Mouse (Mus musculus) CH12.LX (cell line): ENCODE data around the gene Ccser1. TPM values are rescaled to one million over a fixed set of nuclear protein-coding genes. Genes with fewer than 3 reads are reported as not detected.

Experiments used
- DNase-seq: peaks from one replicate; pipeline ENCODE4 v3.0.0-alpha.2; 2013; ENCODE audit errors: extremely low read depth
- H3K27ac ChIP-seq: 2 replicates; pipeline ENCODE4 v1.5.1; 2012; ENCODE audit warnings: low read depth, mild to moderate bottlenecking, control low read depth, moderate library complexity; ENCODE audit not compliant: insufficient read depth
- H3K27me3 ChIP-seq: replicated peaks from 2 replicates; pipeline ENCODE3; 2012; ENCODE audit warnings: inconsistent platforms
- H3K36me3 ChIP-seq, 2 experiments: replicated peaks in 1 of 2; 2 replicates each; pipeline versions ENCODE3 to v1.6.1; 2012; ENCODE audit warnings: inconsistent platforms in 1 of 2, low read length in 1 of 2, mild to moderate bottlenecking in 1 of 2, mixed read lengths in 1 of 2, moderate library complexity in 1 of 2; ENCODE audit not compliant: control insufficient read depth in 1 of 2, insufficient read depth in 1 of 2
- H3K4me1 ChIP-seq, 2 experiments: 2 replicates each; pipeline ENCODE4 v1.6.1; 2012; ENCODE audit warnings: inconsistent platforms in 1 of 2, moderate library complexity in 1 of 2; ENCODE audit not compliant: insufficient read depth in 2 of 2, control insufficient read depth in 1 of 2
- H3K4me2 ChIP-seq: 2 replicates; pipeline ENCODE4 v1.6.1; 2012; ENCODE audit warnings: low read depth, mild to moderate bottlenecking, control low read depth; ENCODE audit not compliant: poor library complexity, insufficient read depth, severe bottlenecking
- H3K4me3 ChIP-seq, 3 experiments: fragments of 150-350 bp in 1 of 3; sonication (generic) in 1 of 3; replicated peaks in 1 of 3; 2 replicates each; pipeline versions ENCODE3 to v1.5.1; 2011 to 2012; ENCODE audit warnings: low read depth in 2 of 3, low read length in 2 of 3, mild to moderate bottlenecking in 2 of 3, moderate library complexity in 2 of 3, control low read depth in 1 of 3, improper control_type of control experiment in 1 of 3, inconsistent platforms in 1 of 3, mixed read lengths in 1 of 3; ENCODE audit not compliant: poor library complexity in 1 of 3
- H3K79me2 ChIP-seq: replicated peaks from 2 replicates; pipeline ENCODE4 v1.6.1; 2012; ENCODE audit warnings: mild to moderate bottlenecking, moderate library complexity; ENCODE audit not compliant: control insufficient read depth, poor library complexity, insufficient read depth, severe bottlenecking; ENCODE audit errors: extremely low read depth
- H3K9ac ChIP-seq: 2 replicates; pipeline ENCODE4 v1.6.1; 2012; ENCODE audit warnings: low read depth, mild to moderate bottlenecking, control low read depth, moderate library complexity; ENCODE audit not compliant: insufficient read depth
- H3K9me3 ChIP-seq: replicated peaks from 2 replicates; pipeline ENCODE3; 2012; ENCODE audit warnings: low read length, inconsistent platforms, mixed read lengths
- BHLHE40 ChIP-seq: IDR thresholded peaks from 2 replicates; pipeline ENCODE4 v1.6.1; 2011; ENCODE audit warnings: mild to moderate bottlenecking, low read depth, low read length, improper control_type of control experiment
- CHD1 ChIP-seq: IDR thresholded peaks from 2 replicates; pipeline ENCODE4 v1.6.1; 2012; ENCODE audit warnings: low read depth, low read length, improper control_type of control experiment, inconsistent platforms
- CTCF ChIP-seq, 2 experiments: IDR thresholded peaks in 1 of 2; conservative IDR thresholded peaks in 1 of 2; 2 replicates each; pipeline ENCODE4 v1.5.1; 2011 to 2012; ENCODE audit warnings: low read depth in 2 of 2, low read length in 2 of 2, improper control_type of control experiment in 1 of 2, inconsistent platforms in 1 of 2, mild to moderate bottlenecking in 1 of 2, moderate library complexity in 1 of 2
- E2F4 ChIP-seq: IDR thresholded peaks from 2 replicates; pipeline ENCODE4 v1.6.1; 2011; ENCODE audit warnings: low read depth, low read length, improper control_type of control experiment; ENCODE audit not compliant: insufficient replicate concordance
- ELF1 ChIP-seq: IDR thresholded peaks from 2 replicates; pipeline ENCODE4 v1.6.1; 2014; ENCODE audit warnings: low read depth, mild to moderate bottlenecking, inconsistent platforms, low read length, improper control_type of control experiment
- EP300 ChIP-seq: IDR thresholded peaks from 2 replicates; pipeline ENCODE4 v1.6.1; 2011; ENCODE audit warnings: low read length, improper control_type of control experiment
- ETS1 ChIP-seq: conservative IDR thresholded peaks from 2 replicates; pipeline ENCODE4 v1.6.1; 2012; ENCODE audit warnings: low read depth, mild to moderate bottlenecking, inconsistent platforms, low read length, improper control_type of control experiment, moderate library complexity
- GABPA ChIP-seq: IDR thresholded peaks from 2 replicates; pipeline ENCODE4 v1.6.1; 2012; ENCODE audit warnings: low read depth, low read length, improper control_type of control experiment, inconsistent platforms; ENCODE audit not compliant: insufficient replicate concordance
- HCFC1 ChIP-seq: IDR thresholded peaks from 2 replicates; pipeline ENCODE4 v1.6.1; 2012; ENCODE audit warnings: low read depth, mild to moderate bottlenecking, inconsistent platforms, low read length, improper control_type of control experiment
- IRF4 ChIP-seq: IDR thresholded peaks from 2 replicates; pipeline ENCODE4 v1.6.1; 2014; ENCODE audit warnings: low read depth, mild to moderate bottlenecking, inconsistent platforms, low read length, improper control_type of control experiment
- JUN ChIP-seq: IDR thresholded peaks from 2 replicates; pipeline ENCODE4 v1.6.1; 2011; ENCODE audit warnings: low read depth, mild to moderate bottlenecking, low read length, improper control_type of control experiment, moderate library complexity; ENCODE audit not compliant: insufficient read depth
- JUND ChIP-seq: conservative IDR thresholded peaks from 2 replicates; pipeline ENCODE4 v1.6.1; 2011; ENCODE audit warnings: low read depth, low read length, improper control_type of control experiment
- MAX ChIP-seq: IDR thresholded peaks from 2 replicates; pipeline ENCODE4 v1.6.1; 2011; ENCODE audit warnings: low read length, improper control_type of control experiment
- MAZ ChIP-seq: IDR thresholded peaks from 2 replicates; pipeline ENCODE4 v1.6.1; 2012; ENCODE audit warnings: low read depth, mild to moderate bottlenecking, inconsistent platforms, low read length, improper control_type of control experiment, moderate library complexity
- MEF2A ChIP-seq: IDR thresholded peaks from 2 replicates; pipeline ENCODE4 v1.6.1; 2014; ENCODE audit warnings: low read depth, mild to moderate bottlenecking, inconsistent platforms, low read length, improper control_type of control experiment, borderline replicate concordance
- MXI1 ChIP-seq: IDR thresholded peaks from 2 replicates; pipeline ENCODE4 v1.6.1; 2011; ENCODE audit warnings: mild to moderate bottlenecking, low read depth, low read length, improper control_type of control experiment
- MYC ChIP-seq: IDR thresholded peaks from 2 replicates; pipeline ENCODE4 v1.6.1; 2011; ENCODE audit warnings: low read depth, mild to moderate bottlenecking, improper control_type of control experiment, low read length
- NRF1 ChIP-seq: IDR thresholded peaks from 2 replicates; pipeline ENCODE4 v1.6.1; 2014; ENCODE audit warnings: low read depth, mild to moderate bottlenecking, inconsistent platforms, low read length, improper control_type of control experiment, moderate library complexity
- POLR2A ChIP-seq: IDR thresholded peaks from 2 replicates; pipeline ENCODE4 v1.6.1; 2011; ENCODE audit warnings: low read depth, mild to moderate bottlenecking, improper control_type of control experiment, low read length
- RCOR1 ChIP-seq: conservative IDR thresholded peaks from 2 replicates; pipeline ENCODE4 v1.6.1; 2012; ENCODE audit warnings: low read depth, mild to moderate bottlenecking, inconsistent platforms, low read length, improper control_type of control experiment
- SIN3A ChIP-seq: IDR thresholded peaks from 2 replicates; pipeline ENCODE4 v1.6.1; 2012; ENCODE audit warnings: low read length, improper control_type of control experiment, inconsistent platforms
- SMC3 ChIP-seq: IDR thresholded peaks from 2 replicates; pipeline ENCODE4 v1.6.1; 2011; ENCODE audit warnings: low read depth, low read length, improper control_type of control experiment
- TBP ChIP-seq: conservative IDR thresholded peaks from 2 replicates; pipeline ENCODE4 v1.6.1; 2011; ENCODE audit warnings: low read depth, low read length, improper control_type of control experiment
- TCF12 ChIP-seq: IDR thresholded peaks from 2 replicates; pipeline ENCODE4 v1.6.1; 2014; ENCODE audit warnings: low read depth, mild to moderate bottlenecking, inconsistent platforms, low read length, improper control_type of control experiment
- UBTF ChIP-seq: IDR thresholded peaks from 2 replicates; pipeline ENCODE4 v1.6.1; 2012; ENCODE audit warnings: low read depth, mild to moderate bottlenecking, inconsistent platforms, low read length, improper control_type of control experiment, moderate library complexity
- USF1 ChIP-seq: IDR thresholded peaks from 2 replicates; pipeline ENCODE4 v1.6.1; 2014; ENCODE audit warnings: low read depth, mild to moderate bottlenecking, inconsistent platforms, low read length, improper control_type of control experiment
- USF2 ChIP-seq: conservative IDR thresholded peaks from 2 replicates; pipeline ENCODE4 v1.6.1; 2011; ENCODE audit warnings: low read depth, low read length, improper control_type of control experiment
- ZC3H11A ChIP-seq: IDR thresholded peaks from 2 replicates; pipeline ENCODE4 v1.6.1; 2012; ENCODE audit warnings: low read depth, mild to moderate bottlenecking, inconsistent platforms, low read length, improper control_type of control experiment
- ZMIZ1 ChIP-seq: IDR thresholded peaks from 2 replicates; pipeline ENCODE4 v1.6.1; 2012; ENCODE audit warnings: low read depth, mild to moderate bottlenecking, inconsistent platforms, low read length, improper control_type of control experiment
- dilution Hi-C: fragments of 300-500 bp; cut with MboI; formaldehyde crosslinking; loops from 2 replicates; pipeline ENCODE4 v1.14.3; 2020; ENCODE audit warnings: low sequenced_read_pairs; ENCODE audit not compliant: extremely low pct_unique_long_range_greater_than_20kb, extremely low pct_ligation_motif_present
- in situ Hi-C: fragments of 300-500 bp; cut with MboI; formaldehyde crosslinking; loops from 3 replicates; pipeline ENCODE4 v1.14.3; 2019; ENCODE audit warnings: low sequenced_read_pairs, low pct_ligation_motif_present, low pct_unique_long_range_greater_than_20kb, mixed read lengths
- polyA plus RNA-seq: library from polyadenylated mRNA; unstranded; fragments of >175 nt; gene quantifications from 2 replicates; pipeline ENCODE4 v1.2.1, GENCODE M21; 2012; ENCODE audit warnings: low read depth; ENCODE audit not compliant: insufficient read length
- total RNA-seq, 2 experiments: library from RNA; depleted of rRNA; stranded (reverse); fragments of 300-350 nt in 1 of 2; fragments of >200 nt in 1 of 2; gene quantifications; 2 replicates each; pipeline ENCODE4 v1.2.3; 2012 to 2014

Ccser1 gene
- total and polyA plus RNA-seq, 3 experiments: not detected

GRCm38 (mm10) chr6:61936656-61937055, 756.5 kb downstream of the Ccser1 start:
- Histone ChIP-seq H3K79me2 (no peaks in the 10 kb centered on the region), H3K27ac (no peak overlapping the region), H3K9me3 (peaks cover 10% of the 10 kb centered on the region), H3K4me3 (no peak overlapping the region), H3K36me3 (no peaks in the 10 kb centered on the region), H3K27me3 (no peaks in the 10 kb centered on the region), H3K4me1 (no peaks in the 10 kb centered on the region), H3K9ac (no peak overlapping the region), H3K4me2 (no peak overlapping the region)
- in situ Hi-C loops: no loop called here
- no peak for DNase-seq
- dilution Hi-C loops: no loop called here
- TF ChIP-seq MAX (no peak), EP300 (no peak), NRF1 (no peak), MXI1 (no peak), HCFC1 (no peak), JUND (no peak), ETS1 (no peak), MEF2A (no peak), RCOR1 (no peak), SIN3A (no peak), USF1 (no peak), MYC (no peak), CTCF (conservative IDR thresholded peaks at IDR 0.05 in 1 of 2, IDR thresholded peaks at IDR 0.05 in 1 of 2; ENCODE audit: low read depth in 2 of 2, low read length in 2 of 2) (no peak), JUN (no peak), TBP (no peak), TCF12 (no peak), MAZ (no peak), E2F4 (no peak)
- TF ChIP-seq, all 38 proteins: peak for 0

- no peaks in the 10 kb centered on the region for H3K27me3 ChIP-seq
- TF ChIP-seq BHLHE40 (no peak), UBTF (no peak), IRF4 (no peak), GABPA (no peak), CHD1 (no peak), MYC (no peak), USF2 (no peak), SMC3 (no peak), ZC3H11A (no peak), ZMIZ1 (no peak), POLR2A (no peak), NRF1 (no peak), MEF2A (no peak), ELF1 (no peak)
- TF ChIP-seq, all 38 proteins: peak for 0
- Histone ChIP-seq H3K9ac (no peak overlapping the region), H3K4me2 (no peak overlapping the region), H3K4me3 (no peak overlapping the region), H3K4me1 (no peaks in the 10 kb centered on the region), H3K27ac (no peak overlapping the region), H3K9me3 (peaks cover 11% of the 10 kb centered on the region), H3K79me2 (no peaks in the 10 kb centered on the region), H3K36me3 (no peaks in the 10 kb centered on the region)
- DNase-seq: no peak
- in situ Hi-C loops: no loop called here
- dilution Hi-C loops: no loop called here
Measured at GRCm38 (mm10) chr6:61939236-61939635, 759.1 kb downstream of the Ccser1 start.
